Mouse (Mus musculus): Measurements from ENCODE around the gene Eapp. TPM values are rescaled to one million over a fixed set of nuclear protein-coding genes. Genes with fewer than 3 reads are reported as not detected.
"Not testable (repeated sequence)": the region's sequence is repeated elsewhere in the genome, so short reads cannot be mapped to it uniquely, and the experiment has no call there.

Gene Eapp
- 44.7 and 52.1 TPM in 2 replicates for polyA plus RNA-seq (2016; fragmentation: Nextera tagmentation; extraction: Ambion mirVana)

DNA sequence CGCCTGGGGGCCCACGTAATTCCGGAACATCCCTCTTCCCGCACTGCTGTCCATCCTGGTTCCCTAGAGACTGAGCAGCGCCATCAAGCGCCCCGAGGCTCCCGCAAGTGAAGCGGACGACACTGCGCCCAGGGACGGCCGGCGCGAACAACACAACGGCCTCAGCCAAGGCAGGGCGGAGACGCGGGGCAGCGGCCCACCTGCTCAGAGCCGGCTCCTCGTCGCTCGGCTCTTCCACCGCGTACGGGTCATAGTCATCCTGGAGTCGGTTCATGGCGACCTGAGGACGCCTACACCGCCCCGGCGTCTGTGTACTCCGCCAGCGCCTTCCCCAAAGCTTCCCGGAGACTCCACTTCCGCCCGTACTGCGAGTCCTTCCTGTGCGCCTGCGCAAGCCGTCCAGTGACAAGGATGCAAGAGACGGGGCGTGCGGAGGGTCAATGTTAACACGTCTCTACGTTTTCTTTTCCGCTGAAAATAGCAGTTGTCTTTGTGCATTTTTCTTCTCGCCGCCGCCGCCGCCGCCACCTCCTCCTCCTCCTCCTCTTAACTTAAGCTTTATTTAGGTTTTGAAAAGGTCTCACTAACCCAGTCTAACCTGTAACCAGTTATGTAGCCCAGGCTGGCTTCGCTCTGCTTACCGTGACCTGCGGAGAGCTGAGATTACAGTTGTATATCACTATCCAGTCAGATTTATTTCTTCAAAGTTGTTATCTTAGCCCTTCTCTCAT is at the start of gene Eapp:
TSS of gene Eapp (minus strand) at position 387 of the 731 bp plus-strand sequence.
- under 1% methylated on average over 57 of the region's 57 CpGs for WGBS
- DNase-seq (ENCODE audit: low spot score) = peak; percentile 98
- Histone ChIP-seq H3K4me1 (peaks cover 8% of the 10 kb centered on the region), H3K4me3 (peak within 1 kb of the TSS; percentile 85), H3K9me3 (no peaks in the 10 kb centered on the region), H3K27me3 (ENCODE audit: insufficient read depth, poor library complexity, severe bottlenecking) (no peaks in the 10 kb centered on the region), H3K36me3 (peaks cover 13% of the 10 kb centered on the region; the same call in 1 of the 2 replicates), H3K27ac (peak within 1 kb of the TSS; percentile 95)

DNA sequence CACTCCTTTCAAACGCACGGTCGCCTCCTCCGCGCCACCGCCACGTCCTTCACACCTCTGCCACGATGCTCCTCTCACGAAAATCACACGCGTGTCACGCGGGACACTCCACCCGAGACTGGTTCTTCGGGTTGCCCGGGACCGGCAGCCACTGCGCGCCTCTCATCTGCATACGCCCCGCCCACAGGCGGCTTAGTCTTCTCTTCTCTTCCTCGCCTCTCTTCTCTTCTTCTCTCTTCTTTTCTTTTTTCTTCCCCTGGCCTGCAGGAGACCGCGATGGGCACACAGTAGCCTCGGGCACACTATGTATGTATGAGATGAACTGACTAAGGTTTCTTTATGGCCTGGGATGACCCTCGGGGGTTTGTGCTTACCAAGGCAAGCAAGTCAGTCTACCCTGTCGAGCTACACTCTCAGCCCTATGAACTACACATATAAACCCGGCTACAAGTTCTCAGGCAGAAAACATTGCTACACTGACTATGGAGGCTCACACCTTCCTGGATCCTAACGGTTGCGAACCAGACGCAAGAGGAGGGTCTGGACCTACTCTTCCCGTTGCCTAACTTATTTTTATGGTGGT is 43.1 kb upstream of the Eapp start:
- under 1% methylated on average over 13 of the region's 33 CpGs for WGBS
- H3K27me3 ChIP-seq (ENCODE audit: insufficient read depth, poor library complexity, severe bottlenecking); H3K9me3 ChIP-seq; DNase-seq (ENCODE audit: low spot score); H3K27ac ChIP-seq; H3K36me3 ChIP-seq; H3K4me1 ChIP-seq; H3K4me3 ChIP-seq: not testable (repeated sequence)

DNA sequence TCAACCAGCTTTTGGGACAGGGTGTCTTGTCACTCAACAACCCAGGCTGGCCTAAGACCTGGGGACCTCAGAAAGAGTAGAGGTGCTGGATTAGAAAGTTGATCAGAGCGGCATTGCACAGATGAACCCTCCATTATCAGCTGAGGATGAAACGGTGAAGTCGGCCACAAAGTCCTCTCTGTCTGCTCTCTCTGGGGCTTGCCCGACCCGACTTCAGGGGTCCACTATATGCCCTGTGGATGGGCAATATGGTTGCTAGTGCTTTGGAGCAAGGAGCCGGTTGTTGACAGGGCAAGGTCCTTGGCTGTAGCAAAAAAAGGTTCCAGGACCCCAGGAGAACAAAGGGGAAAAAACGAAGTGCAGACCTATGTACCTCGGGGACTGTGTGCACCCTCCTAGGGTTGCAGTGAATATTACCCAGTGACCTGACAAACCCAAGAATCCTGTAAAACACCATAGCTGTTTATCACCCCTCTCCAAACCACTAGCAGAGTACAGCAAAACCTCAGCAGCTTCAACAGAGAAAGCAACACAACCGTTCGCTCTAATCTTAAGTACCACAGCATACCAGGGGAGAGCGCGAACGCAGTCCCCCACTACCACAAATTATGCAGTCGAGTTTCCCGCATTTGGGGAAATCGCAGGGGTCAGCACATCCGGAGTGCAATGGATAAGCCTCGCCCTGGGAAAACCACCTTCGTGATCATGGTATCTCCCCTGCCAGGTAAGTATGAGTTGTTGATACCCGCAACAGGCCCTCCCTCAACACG is 42.4 kb upstream of the Eapp start:
- not testable (repeated sequence) for H3K36me3 ChIP-seq; H3K27me3 ChIP-seq (ENCODE audit: insufficient read depth, poor library complexity, severe bottlenecking); H3K9me3 ChIP-seq; DNase-seq (ENCODE audit: low spot score); H3K27ac ChIP-seq; H3K4me1 ChIP-seq; H3K4me3 ChIP-seq
- WGBS = no CpG with 5 or more reads among the region's 21 CpGs

DNA sequence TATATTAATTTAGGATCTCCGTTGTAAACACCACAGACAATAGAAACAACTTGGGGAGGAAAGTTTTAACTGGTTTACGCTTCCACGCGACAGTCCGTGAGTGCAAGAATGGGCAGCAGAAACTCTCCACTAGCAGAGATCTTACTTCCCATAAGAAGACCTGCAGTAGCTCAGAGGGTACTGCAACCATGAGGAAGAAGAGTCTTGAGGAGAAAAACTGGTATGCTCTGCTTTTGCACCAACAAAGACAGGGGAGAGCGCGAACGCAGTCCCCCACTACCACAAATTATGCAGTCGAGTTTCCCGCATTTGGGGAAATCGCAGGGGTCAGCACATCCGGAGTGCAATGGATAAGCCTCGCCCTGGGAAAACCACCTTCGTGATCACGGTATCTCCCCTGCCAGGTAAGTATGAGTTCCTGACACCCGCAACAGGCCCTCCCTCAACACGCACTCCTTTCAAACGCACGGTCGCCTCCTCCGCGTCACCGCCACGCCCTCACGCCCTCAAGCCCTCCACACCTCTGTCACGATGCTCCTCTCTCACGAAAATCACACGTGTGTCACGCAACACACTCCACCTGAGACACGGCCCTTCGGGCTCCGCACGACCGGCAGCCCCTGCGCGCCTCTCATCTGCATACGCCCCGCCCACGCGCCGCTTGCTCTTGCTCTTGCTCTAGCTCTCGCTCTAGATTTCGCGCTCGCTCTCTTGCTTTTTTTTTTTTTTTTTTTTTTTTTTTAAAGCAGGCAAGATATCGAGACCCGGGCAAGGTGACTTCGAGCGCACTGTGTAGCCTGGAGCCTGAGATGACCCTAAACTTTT is 38.8 kb upstream of the Eapp start:
- H3K27ac ChIP-seq; H3K4me3 ChIP-seq; H3K9me3 ChIP-seq; DNase-seq (ENCODE audit: low spot score); H3K36me3 ChIP-seq; H3K4me1 ChIP-seq; H3K27me3 ChIP-seq (ENCODE audit: insufficient read depth, poor library complexity, severe bottlenecking): not testable (repeated sequence)
- 0% methylated on average over 11 of the region's 49 CpGs for whole genome bisulfite sequencing

DNA sequence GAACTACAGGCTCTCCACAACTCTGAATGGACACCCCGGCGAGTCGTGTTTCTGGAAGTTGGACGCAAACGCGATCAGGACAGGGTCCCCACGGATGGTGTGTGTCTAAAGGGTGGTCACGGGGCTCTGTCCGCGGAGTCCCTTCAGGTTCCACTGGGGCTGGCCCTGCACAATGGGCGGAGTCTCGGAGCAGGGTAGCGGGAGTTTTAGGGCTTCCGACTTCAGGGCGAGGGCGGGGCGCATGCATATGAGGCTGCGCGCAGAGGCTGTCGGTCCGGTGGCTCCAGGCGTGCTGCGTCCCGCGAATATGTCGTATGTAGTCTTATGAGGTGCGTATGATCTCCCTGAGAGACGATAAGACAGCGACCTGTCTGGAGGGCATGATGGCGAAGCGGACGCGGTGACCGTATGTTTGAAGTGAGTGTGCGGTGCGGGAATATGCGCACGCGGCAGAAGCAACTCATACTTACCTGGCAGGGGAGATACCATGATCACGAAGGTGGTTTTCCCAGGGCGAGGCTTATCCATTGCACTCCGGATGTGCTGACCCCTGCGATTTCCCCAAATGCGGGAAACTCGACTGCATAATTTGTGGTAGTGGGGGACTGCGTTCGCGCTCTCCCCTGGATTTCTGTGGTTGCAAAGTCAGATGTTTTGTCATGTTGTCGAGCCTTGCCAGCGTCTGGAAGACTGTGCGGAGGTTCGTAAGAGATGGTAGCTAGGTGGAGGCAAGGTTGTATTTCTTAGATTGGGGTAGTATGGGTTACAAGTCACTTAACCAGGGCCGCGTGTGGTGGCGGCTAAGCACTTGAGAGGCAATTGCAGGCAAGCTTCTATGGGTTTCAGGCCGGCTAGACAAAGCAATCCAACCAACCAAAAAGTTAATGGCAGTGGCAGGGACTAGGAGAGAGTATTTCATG is 33.7 kb upstream of the Eapp start:
- not testable (repeated sequence) for H3K9me3 ChIP-seq; H3K36me3 ChIP-seq; DNase-seq (ENCODE audit: low spot score); H3K27me3 ChIP-seq (ENCODE audit: insufficient read depth, poor library complexity, severe bottlenecking); H3K4me1 ChIP-seq; H3K27ac ChIP-seq; H3K4me3 ChIP-seq
- no CpG with 5 or more reads among the region's 56 CpGs for WGBS

DNA sequence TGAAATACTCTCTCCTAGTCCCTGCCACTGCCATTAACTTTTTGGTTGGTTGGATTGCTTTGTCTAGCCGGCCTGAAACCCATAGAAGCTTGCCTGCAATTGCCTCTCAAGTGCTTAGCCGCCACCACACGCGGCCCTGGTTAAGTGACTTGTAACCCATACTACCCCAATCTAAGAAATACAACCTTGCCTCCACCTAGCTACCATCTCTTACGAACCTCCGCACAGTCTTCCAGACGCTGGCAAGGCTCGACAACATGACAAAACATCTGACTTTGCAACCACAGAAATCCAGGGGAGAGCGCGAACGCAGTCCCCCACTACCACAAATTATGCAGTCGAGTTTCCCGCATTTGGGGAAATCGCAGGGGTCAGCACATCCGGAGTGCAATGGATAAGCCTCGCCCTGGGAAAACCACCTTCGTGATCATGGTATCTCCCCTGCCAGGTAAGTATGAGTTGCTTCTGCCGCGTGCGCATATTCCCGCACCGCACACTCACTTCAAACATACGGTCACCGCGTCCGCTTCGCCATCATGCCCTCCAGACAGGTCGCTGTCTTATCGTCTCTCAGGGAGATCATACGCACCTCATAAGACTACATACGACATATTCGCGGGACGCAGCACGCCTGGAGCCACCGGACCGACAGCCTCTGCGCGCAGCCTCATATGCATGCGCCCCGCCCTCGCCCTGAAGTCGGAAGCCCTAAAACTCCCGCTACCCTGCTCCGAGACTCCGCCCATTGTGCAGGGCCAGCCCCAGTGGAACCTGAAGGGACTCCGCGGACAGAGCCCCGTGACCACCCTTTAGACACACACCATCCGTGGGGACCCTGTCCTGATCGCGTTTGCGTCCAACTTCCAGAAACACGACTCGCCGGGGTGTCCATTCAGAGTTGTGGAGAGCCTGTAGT is 23.4 kb upstream of the Eapp start:
- not testable (repeated sequence) for DNase-seq (ENCODE audit: low spot score); H3K36me3 ChIP-seq; H3K4me3 ChIP-seq; H3K27ac ChIP-seq; H3K27me3 ChIP-seq (ENCODE audit: insufficient read depth, poor library complexity, severe bottlenecking); H3K4me1 ChIP-seq; H3K9me3 ChIP-seq
- no CpG with 5 or more reads among the region's 56 CpGs for WGBS

DNA sequence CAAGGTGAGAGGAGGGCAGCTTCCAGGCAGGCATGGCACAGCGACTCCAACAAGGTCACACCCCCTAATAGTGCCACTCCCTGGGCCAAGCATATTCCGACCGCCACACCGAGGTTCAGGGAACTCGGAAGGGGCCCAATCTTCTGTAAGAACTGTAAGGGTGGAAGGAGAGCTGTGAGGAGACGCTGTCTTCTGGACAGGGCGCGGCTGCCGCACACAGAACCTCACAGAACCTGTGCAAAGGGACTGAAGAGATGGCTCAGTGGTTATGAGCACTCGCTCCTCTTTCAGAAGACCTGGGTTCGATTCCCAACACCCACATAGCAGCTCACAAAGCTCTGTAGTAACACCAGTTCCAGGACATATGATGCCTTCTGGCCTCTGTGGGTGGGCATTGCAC is 21.8 kb upstream of the Eapp start:
- not testable (repeated sequence) for H3K9me3 ChIP-seq; H3K27me3 ChIP-seq (ENCODE audit: insufficient read depth, poor library complexity, severe bottlenecking); H3K36me3 ChIP-seq; H3K4me3 ChIP-seq; H3K27ac ChIP-seq; H3K4me1 ChIP-seq; DNase-seq (ENCODE audit: low spot score)
- WGBS = 67% methylated on average over 6 of the region's 11 CpGs

DNA sequence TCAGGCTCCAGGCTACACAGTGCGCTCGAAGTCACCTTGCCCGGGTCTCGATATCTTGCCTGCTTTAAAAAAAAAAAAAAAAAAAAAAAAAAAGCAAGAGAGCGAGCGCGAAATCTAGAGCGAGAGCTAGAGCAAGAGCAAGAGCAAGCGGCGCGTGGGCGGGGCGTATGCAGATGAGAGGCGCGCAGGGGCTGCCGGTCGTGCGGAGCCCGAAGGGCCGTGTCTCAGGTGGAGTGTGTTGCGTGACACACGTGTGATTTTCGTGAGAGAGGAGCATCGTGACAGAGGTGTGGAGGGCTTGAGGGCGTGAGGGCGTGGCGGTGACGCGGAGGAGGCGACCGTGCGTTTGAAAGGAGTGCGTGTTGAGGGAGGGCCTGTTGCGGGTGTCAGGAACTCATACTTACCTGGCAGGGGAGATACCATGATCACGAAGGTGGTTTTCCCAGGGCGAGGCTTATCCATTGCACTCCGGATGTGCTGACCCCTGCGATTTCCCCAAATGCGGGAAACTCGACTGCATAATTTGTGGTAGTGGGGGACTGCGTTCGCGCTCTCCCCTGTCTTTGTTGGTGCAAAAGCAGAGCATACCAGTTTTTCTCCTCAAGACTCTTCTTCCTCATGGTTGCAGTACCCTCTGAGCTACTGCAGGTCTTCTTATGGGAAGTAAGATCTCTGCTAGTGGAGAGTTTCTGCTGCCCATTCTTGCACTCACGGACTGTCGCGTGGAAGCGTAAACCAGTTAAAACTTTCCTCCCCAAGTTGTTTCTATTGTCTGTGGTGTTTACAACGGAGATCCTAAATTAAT is 18.3 kb upstream of the Eapp start:
- H3K27ac ChIP-seq; H3K27me3 ChIP-seq (ENCODE audit: insufficient read depth, poor library complexity, severe bottlenecking); H3K4me1 ChIP-seq; H3K4me3 ChIP-seq; H3K36me3 ChIP-seq; DNase-seq (ENCODE audit: low spot score); H3K9me3 ChIP-seq: not testable (repeated sequence)
- 0% methylated on average over 5 of the region's 48 CpGs for WGBS

DNA sequence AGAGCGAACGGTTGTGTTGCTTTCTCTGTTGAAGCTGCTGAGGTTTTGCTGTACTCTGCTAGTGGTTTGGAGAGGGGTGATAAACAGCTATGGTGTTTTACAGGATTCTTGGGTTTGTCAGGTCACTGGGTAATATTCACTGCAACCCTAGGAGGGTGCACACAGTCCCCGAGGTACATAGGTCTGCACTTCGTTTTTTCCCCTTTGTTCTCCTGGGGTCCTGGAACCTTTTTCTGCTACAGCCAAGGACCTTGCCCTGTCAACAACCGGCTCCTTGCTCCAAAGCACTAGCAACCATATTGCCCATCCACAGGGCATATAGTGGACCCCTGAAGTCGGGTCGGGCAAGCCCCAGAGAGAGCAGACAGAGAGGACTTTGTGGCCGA is 14.8 kb upstream of the Eapp start:
- H3K9me3 ChIP-seq; H3K4me3 ChIP-seq; DNase-seq (ENCODE audit: low spot score); H3K4me1 ChIP-seq; H3K36me3 ChIP-seq; H3K27ac ChIP-seq; H3K27me3 ChIP-seq (ENCODE audit: insufficient read depth, poor library complexity, severe bottlenecking): not testable (repeated sequence)
- WGBS = 0% methylated on average over 4 of the region's 8 CpGs

DNA sequence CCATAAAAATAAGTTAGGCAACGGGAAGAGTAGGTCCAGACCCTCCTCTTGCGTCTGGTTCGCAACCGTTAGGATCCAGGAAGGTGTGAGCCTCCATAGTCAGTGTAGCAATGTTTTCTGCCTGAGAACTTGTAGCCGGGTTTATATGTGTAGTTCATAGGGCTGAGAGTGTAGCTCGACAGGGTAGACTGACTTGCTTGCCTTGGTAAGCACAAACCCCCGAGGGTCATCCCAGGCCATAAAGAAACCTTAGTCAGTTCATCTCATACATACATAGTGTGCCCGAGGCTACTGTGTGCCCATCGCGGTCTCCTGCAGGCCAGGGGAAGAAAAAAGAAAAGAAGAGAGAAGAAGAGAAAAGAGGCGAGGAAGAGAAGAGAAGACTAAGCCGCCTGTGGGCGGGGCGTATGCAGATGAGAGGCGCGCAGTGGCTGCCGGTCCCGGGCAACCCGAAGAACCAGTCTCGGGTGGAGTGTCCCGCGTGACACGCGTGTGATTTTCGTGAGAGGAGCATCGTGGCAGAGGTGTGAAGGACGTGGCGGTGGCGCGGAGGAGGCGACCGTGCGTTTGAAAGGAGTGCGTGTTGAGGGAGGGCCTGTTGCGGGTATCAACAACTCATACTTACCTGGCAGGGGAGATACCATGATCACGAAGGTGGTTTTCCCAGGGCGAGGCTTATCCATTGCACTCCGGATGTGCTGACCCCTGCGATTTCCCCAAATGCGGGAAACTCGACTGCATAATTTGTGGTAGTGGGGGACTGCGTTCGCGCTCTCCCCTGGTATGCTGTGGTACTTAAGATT is 14.2 kb upstream of the Eapp start:
- not testable (repeated sequence) for H3K27me3 ChIP-seq (ENCODE audit: insufficient read depth, poor library complexity, severe bottlenecking); H3K36me3 ChIP-seq; DNase-seq (ENCODE audit: low spot score); H3K27ac ChIP-seq; H3K4me1 ChIP-seq; H3K4me3 ChIP-seq; H3K9me3 ChIP-seq
- under 1% methylated on average over 12 of the region's 44 CpGs for WGBS
